8 mouse cellular contexts compared by ENCODE assay signal in the genomic region with DNA sequence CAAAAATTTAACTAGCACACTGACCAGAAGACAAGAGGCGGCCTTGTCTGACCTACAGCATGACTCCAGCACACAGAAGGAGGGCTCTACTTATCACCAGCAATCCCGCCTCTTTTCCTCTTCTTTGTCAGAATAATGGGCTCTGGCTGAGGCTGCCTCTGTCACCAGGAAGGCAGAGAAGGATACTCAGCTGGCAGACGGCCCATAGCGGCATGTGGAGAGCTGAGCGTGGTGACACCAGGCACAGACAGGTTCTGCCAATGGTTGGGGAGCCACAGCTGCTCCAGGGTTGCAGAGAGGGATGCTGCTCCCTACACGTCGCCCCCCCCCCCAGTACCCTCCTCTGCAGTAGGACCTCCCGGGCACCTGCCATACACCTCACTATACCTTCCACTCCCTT.
A peak's percentile ranks its signal among the peaks of the same experiment; 100 is the strongest.
DNase-seq lines count a peak whose midpoint lies in the region; ATAC-seq and TF ChIP-seq lines count a peak whose summit lies in the region.

No protein-coding gene starts in this region.

- no peak for TF ChIP-seq CTCF in cortical plate, adult 2 months (IDR thresholded peaks at IDR 0.05; ENCODE audit: extremely low read depth, insufficient read depth, low read length)

- DNase-seq in heart, adult 18-20 months, result peak; percentile 66 to 72
- DNase-seq in heart, adult 8-10 months (ENCODE audit: low spot score), result no peak
- peak; percentile 78 for DNase-seq in adrenal gland, postnatal 10 days
- peak; percentile 57 for DNase-seq in kidney, adult 9 months
- peak; percentile 46 for DNase-seq in right cerebral cortex, postnatal 4 days
- DNase-seq in urinary bladder, postnatal 10 days (ENCODE audit: low spot score), result no peak

- peak overlapping the region; percentile 62; the same call in 1 of the 2 replicates for H3K27ac ChIP-seq in cortical plate, adult 2 months (ENCODE audit: insufficient read depth, low read length)

- H3K4me1 ChIP-seq in cortical plate, adult 2 months (ENCODE audit: control insufficient read depth, insufficient read depth, low read length), result no peaks in the 10 kb centered on the region; the same call in 1 of the 2 replicates

- no peak overlapping the region for H3K4me3 ChIP-seq in cortical plate, adult 2 months (ENCODE audit: insufficient read depth, low read length)

- ATAC-seq in erythroid progenitor cell, adult 5-6 weeks (replicated peaks; ENCODE audit: low FRiP score, poor library complexity, severe bottlenecking), result no peak

- TF ChIP-seq POLR2A in cortical plate, adult 2 months (IDR thresholded peaks at IDR 0.05; ENCODE audit: extremely low read depth, insufficient read depth, low read length), result no peak

Comparison
In these comparisons a context has a peak if more than half of its experiments do, and no peak if none do; other contexts are left out.
1. DNase-seq: peak in heart, adult 18-20 months (2 of 2), adrenal gland, postnatal 10 days (single experiment), kidney, adult 9 months (single experiment) and right cerebral cortex, postnatal 4 days (single experiment); none in heart, adult 8-10 months (single experiment) and urinary bladder, postnatal 10 days (single experiment).